Mouse (Mus musculus): Measurements from ENCODE around the gene Ide. TPM values are rescaled to one million over a fixed set of nuclear protein-coding genes. Genes with fewer than 3 reads are reported as not detected.

Gene Ide
- polyA plus RNA-seq, 1 experiment from 2014 or later = 43.2 TPM

DNA sequence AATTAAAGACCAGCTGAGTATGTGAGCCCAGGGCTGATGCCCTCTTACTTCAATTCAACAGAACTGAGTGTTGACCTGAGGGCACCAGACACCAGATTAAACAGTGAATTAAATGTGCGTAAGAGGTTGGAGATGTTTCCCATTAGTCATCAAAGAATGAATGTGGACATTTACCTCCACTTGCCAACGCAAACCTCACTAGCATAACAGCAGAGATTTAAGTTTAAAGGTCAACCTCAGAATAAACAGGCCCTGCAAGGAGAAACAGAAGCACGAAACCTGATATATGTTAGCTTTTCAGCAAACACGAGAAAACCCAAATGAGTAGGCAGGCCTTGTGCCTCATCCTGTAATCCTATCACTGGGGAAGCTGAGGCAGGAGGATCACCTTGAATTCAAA lies 75.3 kb downstream of the Ide start:
- Histone ChIP-seq H3K4me2 (no peak overlapping the region), H3K27ac (replicated peaks) (no peak overlapping the region), H3K9ac (no peak overlapping the region), H3K4me1 (replicated peaks) (peaks cover 10% of the 10 kb centered on the region), H3K4me3 (no peak overlapping the region), H3K36me3 (no peaks in the 10 kb centered on the region), H3K27me3 (no peaks in the 10 kb centered on the region; the same call in 1 of the 2 replicates), H3K9me3 (no peaks in the 10 kb centered on the region)
- no peak for ATAC-seq (ENCODE audit: low FRiP score, low read depth)
- whole genome bisulfite sequencing = 64% methylated on average over 4 of the region's 4 CpGs

GRCm38 (mm10) chr19:37255321-37255720 lies 82.3 kb downstream of the Ide start:
- H3K4me1 ChIP-seq (replicated peaks) = no peaks in the 10 kb centered on the region
- H3K4me3 ChIP-seq = no peak overlapping the region
- ATAC-seq (ENCODE audit: low FRiP score, low read depth) = no peak
- H3K9ac ChIP-seq = no peak overlapping the region
- H3K27me3 ChIP-seq = no peaks in the 10 kb centered on the region; the same call in 1 of the 2 replicates
- no peaks in the 10 kb centered on the region for H3K9me3 ChIP-seq
- H3K27ac ChIP-seq (replicated peaks) = no peak overlapping the region
- no peaks in the 10 kb centered on the region for H3K36me3 ChIP-seq
- no peak overlapping the region for H3K4me2 ChIP-seq
- 92% methylated on average over 9 of the region's 9 CpGs for WGBS

- H3K9ac ChIP-seq = no peak overlapping the region
- no peak overlapping the region for H3K4me3 ChIP-seq
- no peak overlapping the region for H3K27ac ChIP-seq (replicated peaks)
- H3K36me3 ChIP-seq = no peaks in the 10 kb centered on the region
- no peaks in the 10 kb centered on the region for H3K9me3 ChIP-seq
- ATAC-seq (ENCODE audit: low FRiP score, low read depth) = no peak
- H3K27me3 ChIP-seq = no peaks in the 10 kb centered on the region
- H3K4me2 ChIP-seq = no peak overlapping the region
- H3K4me1 ChIP-seq (replicated peaks) = no peaks in the 10 kb centered on the region
- WGBS = 74% methylated on average over 6 of the region's 6 CpGs
Observed at GRCm38 (mm10) chr19:37252104-37252503, 85.5 kb downstream of the Ide start.

DNA sequence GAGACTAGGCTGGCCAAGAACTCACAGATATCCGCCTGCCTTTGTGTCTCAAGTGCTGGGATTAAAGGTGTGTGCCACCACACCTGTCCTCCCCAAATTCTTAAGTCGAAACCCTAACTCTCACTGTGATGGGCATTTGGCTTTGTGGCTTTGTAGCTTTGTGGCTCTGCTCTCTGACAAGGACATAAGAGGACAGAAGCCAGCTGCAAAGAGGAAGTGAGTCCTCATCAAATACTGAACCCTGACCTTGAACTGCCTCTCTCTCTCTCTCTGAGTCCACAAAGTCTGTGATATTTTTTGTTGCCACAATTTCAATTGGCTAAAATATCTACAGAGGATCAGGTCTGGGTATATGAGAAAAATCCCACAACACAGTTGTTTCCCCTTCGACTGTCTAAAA lies 89.5 kb downstream of the Ide start:
- no peak for ATAC-seq (ENCODE audit: low FRiP score, low read depth)
- no peak overlapping the region for H3K9ac ChIP-seq
- H3K27ac ChIP-seq (replicated peaks) = no peak overlapping the region
- no peaks in the 10 kb centered on the region for H3K9me3 ChIP-seq
- 88% methylated on average over 3 of the region's 3 CpGs for WGBS
- no peak overlapping the region for H3K4me3 ChIP-seq
- no peak overlapping the region for H3K4me2 ChIP-seq
- H3K4me1 ChIP-seq (replicated peaks) = no peaks in the 10 kb centered on the region
- no peaks in the 10 kb centered on the region for H3K36me3 ChIP-seq
- no peaks in the 10 kb centered on the region for H3K27me3 ChIP-seq

DNA sequence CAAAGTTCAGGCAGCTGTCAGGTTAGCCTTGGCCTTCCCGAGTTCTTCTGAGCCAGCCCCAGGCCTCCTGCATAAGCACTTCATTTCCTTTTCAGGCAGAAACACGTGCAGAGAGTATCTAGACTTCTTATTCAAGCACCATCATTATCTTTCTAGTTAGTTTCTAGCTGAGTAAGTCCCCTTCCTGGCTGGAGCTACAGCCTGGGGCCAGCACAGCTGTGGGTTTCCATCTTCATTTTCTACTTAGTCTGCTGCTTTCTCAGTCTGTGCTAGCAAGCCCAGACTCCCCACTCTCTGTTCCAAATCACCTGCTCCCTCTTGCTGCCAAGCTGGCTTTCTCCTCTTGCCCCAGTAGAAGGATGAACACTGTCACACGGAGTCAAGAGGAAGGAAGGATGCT lies 90.8 kb downstream of the Ide start:
- H3K36me3 ChIP-seq = no peaks in the 10 kb centered on the region
- H3K4me3 ChIP-seq = no peak overlapping the region
- no peaks in the 10 kb centered on the region for H3K4me1 ChIP-seq (replicated peaks)
- no peak overlapping the region for H3K27ac ChIP-seq (replicated peaks)
- no peaks in the 10 kb centered on the region for H3K9me3 ChIP-seq
- H3K4me2 ChIP-seq = no peak overlapping the region
- no peaks in the 10 kb centered on the region for H3K27me3 ChIP-seq
- ATAC-seq (ENCODE audit: low FRiP score, low read depth) = no peak
- H3K9ac ChIP-seq = no peak overlapping the region
- WGBS = 47% methylated on average over 3 of the region's 3 CpGs

- Histone ChIP-seq H3K9ac (no peak overlapping the region), H3K27ac (replicated peaks) (no peak overlapping the region), H3K4me3 (no peak overlapping the region), H3K36me3 (no peaks in the 10 kb centered on the region), H3K4me1 (replicated peaks) (peaks cover 7% of the 10 kb centered on the region; the same call in 1 of the 2 replicates), H3K4me2 (no peak overlapping the region), H3K27me3 (no peaks in the 10 kb centered on the region), H3K9me3 (no peaks in the 10 kb centered on the region)
- WGBS = 58% methylated on average over 2 of the region's 2 CpGs
- ATAC-seq (ENCODE audit: low FRiP score, low read depth) = no peak
Observed at GRCm38 (mm10) chr19:37242707-37243106, 94.9 kb downstream of the Ide start.

GRCm38 (mm10) chr19:37241201-37241600 lies 96.5 kb downstream of the Ide start:
- Histone ChIP-seq H3K4me2 (no peak overlapping the region), H3K9me3 (no peaks in the 10 kb centered on the region), H3K4me1 (replicated peaks) (peaks cover 7% of the 10 kb centered on the region; the same call in 1 of the 2 replicates), H3K4me3 (no peak overlapping the region), H3K27me3 (no peaks in the 10 kb centered on the region), H3K9ac (no peak overlapping the region), H3K27ac (replicated peaks) (no peak overlapping the region), H3K36me3 (no peaks in the 10 kb centered on the region)
- 71% methylated on average over 5 of the region's 5 CpGs for WGBS
- ATAC-seq (ENCODE audit: low FRiP score, low read depth) = no peak

DNA sequence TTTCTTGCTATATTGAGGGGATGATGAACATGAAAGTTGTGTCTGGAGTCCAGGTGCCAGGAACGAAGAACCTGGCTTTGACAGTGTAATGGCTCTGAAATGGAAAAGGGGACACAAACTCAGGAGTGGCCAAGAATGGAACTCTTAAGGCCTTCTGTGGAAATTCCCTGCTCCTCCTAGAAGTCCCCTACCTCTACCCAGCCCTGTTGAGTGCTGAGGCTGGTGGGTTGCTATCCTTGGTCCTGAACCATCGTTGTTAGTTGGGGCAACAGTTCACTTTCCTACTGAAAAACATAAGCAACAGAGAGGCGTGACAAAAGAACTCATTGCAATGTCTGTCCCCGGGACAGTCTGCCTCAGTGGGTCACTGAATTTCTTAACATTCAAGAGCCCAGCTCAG lies 98.6 kb downstream of the Ide start:
- H3K9ac ChIP-seq = no peak overlapping the region
- no peak for ATAC-seq (ENCODE audit: low FRiP score, low read depth)
- peaks cover 7% of the 10 kb centered on the region; the same call in 1 of the 2 replicates for H3K27me3 ChIP-seq
- no peaks in the 10 kb centered on the region for H3K9me3 ChIP-seq
- peaks cover 10% of the 10 kb centered on the region; the same call in 1 of the 2 replicates for H3K4me1 ChIP-seq (replicated peaks)
- H3K36me3 ChIP-seq = no peaks in the 10 kb centered on the region
- WGBS = 25% methylated on average over 4 of the region's 4 CpGs
- H3K4me3 ChIP-seq = no peak overlapping the region
- no peak overlapping the region for H3K27ac ChIP-seq (replicated peaks)
- no peak overlapping the region for H3K4me2 ChIP-seq

GRCm38 (mm10) chr19:37238651-37239050 lies 99.0 kb downstream of the Ide start:
- Histone ChIP-seq H3K27ac (replicated peaks) (no peak overlapping the region), H3K4me2 (no peak overlapping the region), H3K9me3 (no peaks in the 10 kb centered on the region), H3K36me3 (no peaks in the 10 kb centered on the region), H3K27me3 (peaks cover 7% of the 10 kb centered on the region; the same call in 1 of the 2 replicates), H3K9ac (no peak overlapping the region), H3K4me1 (replicated peaks) (peaks cover 10% of the 10 kb centered on the region; the same call in 1 of the 2 replicates), H3K4me3 (no peak overlapping the region)
- whole genome bisulfite sequencing = 23% methylated on average over 7 of the region's 7 CpGs
- ATAC-seq (ENCODE audit: low FRiP score, low read depth) = 0 out of 2 replicates have a peak, but pooled peaks have one; percentile 31

GRCm38 (mm10) chr19:37237712-37238437 lies 99.8 kb downstream of the Ide start:
- H3K36me3 ChIP-seq = no peaks in the 10 kb centered on the region

DNA sequence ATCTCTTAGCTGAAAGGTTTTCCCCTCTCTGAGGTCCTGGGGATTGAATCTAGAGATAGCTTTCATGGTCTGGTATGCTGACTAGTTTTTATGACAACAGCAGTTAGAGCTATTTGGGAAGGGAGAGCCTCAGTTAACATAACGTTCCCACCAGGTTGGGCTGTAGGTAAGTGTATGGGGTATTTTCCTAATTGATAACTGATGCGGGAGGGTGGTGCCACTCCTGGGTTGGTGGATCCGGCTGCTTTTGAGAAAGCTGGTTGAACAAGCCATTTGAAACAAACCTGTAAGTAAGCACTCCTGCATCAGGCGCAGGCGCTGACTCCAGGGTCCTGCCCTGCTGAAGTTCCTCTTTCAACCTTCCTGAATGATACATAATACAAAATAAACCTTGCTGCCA lies 100.3 kb downstream of the Ide start:
- 66% methylated on average over 5 of the region's 5 CpGs for WGBS

More at GRCm38 (mm10) chr19:37237712-37238437, 99.8 kb downstream of the Ide start:
- Histone ChIP-seq H3K4me1 (replicated peaks) (peaks cover 10% of the 10 kb centered on the region; the same call in 1 of the 2 replicates), H3K9me3 (no peaks in the 10 kb centered on the region), H3K4me2 (peak overlapping the region; percentile 26), H3K4me3 (no peak overlapping the region), H3K27ac (replicated peaks) (no peak overlapping the region), H3K9ac (no peak overlapping the region), H3K27me3 (peaks cover 7% of the 10 kb centered on the region; the same call in 1 of the 2 replicates)
- ATAC-seq (ENCODE audit: low FRiP score, low read depth) = peak; percentile 65
- 9% methylated on average over 15 of the region's 15 CpGs for WGBS

DNA sequence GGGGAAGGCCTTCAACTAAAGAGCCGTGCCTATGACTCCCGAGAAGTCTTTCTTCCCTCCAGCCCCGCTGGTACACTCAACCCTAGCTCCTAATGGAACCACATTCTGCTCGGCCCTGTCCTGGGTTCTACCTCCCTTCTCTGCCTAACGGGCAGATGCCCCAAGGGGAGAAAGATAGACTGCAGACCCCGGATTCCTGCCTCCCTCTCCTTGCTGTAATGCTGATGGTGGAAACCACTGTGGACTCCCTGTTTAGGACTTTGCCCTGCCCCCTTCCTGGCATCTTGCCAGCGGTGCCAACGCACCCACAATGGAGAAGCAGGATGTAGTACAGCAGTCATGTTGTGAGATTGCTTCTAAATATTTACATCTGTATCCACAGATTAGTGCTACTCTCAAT lies 101.8 kb downstream of the Ide start:
- Histone ChIP-seq H3K27ac (replicated peaks) (no peak overlapping the region), H3K9me3 (no peaks in the 10 kb centered on the region), H3K36me3 (no peaks in the 10 kb centered on the region), H3K4me3 (no peak overlapping the region), H3K27me3 (peaks cover 7% of the 10 kb centered on the region; the same call in 1 of the 2 replicates), H3K4me1 (replicated peaks) (peaks cover 10% of the 10 kb centered on the region; the same call in 1 of the 2 replicates), H3K4me2 (no peak overlapping the region), H3K9ac (no peak overlapping the region)
- ATAC-seq (ENCODE audit: low FRiP score, low read depth) = no peak
- WGBS = 54% methylated on average over 8 of the region's 8 CpGs

More for the DNA sequence above, 100.3 kb downstream of the Ide start:
- Histone ChIP-seq H3K4me2 (no peak overlapping the region), H3K36me3 (no peaks in the 10 kb centered on the region), H3K9ac (no peak overlapping the region), H3K4me3 (no peak overlapping the region), H3K27me3 (peaks cover 7% of the 10 kb centered on the region; the same call in 1 of the 2 replicates), H3K4me1 (replicated peaks) (peaks cover 10% of the 10 kb centered on the region; the same call in 1 of the 2 replicates), H3K27ac (replicated peaks) (no peak overlapping the region), H3K9me3 (no peaks in the 10 kb centered on the region)
- ATAC-seq (ENCODE audit: low FRiP score, low read depth) = no peak
